Comparison of ENCODE assay signal across 18 mouse cellular contexts in genomic region chr2:103615028-103615427, GRCm38 (mm10).
"Had no signal": no experiment of that assay in that cellular context is flagged by ENCODE, and none has a peak within 500 bp of the region (broad histone marks: within the 10 kb centered on the region; RNA-seq: fewer than 3 reads in every experiment).

No protein-coding gene starts in this region.

- H3K4me2 ChIP-seq: limb, embryonic 13.5 days; liver, embryonic 11.5 days; liver, embryonic 15.5 days; midbrain, embryonic 11.5 days; midbrain, embryonic 15.5 days; neural tube, embryonic 13.5 days had no signal

- H3K9me3 ChIP-seq: limb, embryonic 13.5 days; liver, embryonic 15.5 days; megakaryocyte, embryonic 14.5 days; midbrain, embryonic 15.5 days; neural tube, embryonic 13.5 days had no signal

- H3K4me1 ChIP-seq: liver, embryonic 15.5 days; megakaryocyte, embryonic 14.5 days had no signal

- DNase-seq: kidney, adult 2 months; kidney, postnatal 25 days; lung, adult 2 months; lung, postnatal 36 days; right cerebral cortex, postnatal 14 days; thymus, adult 18-20 months; thymus, postnatal 36 days had no signal

- ATAC-seq: intestine, embryonic 16.5 days; lung, postnatal 0 days; midbrain, embryonic 15.5 days had no signal

- H3K9ac ChIP-seq: limb, embryonic 13.5 days; liver, embryonic 15.5 days; midbrain, embryonic 15.5 days; neural tube, embryonic 13.5 days had no signal

- H3K27ac ChIP-seq: left cerebral cortex, adult 2 months; limb, embryonic 13.5 days; liver, embryonic 15.5 days; midbrain, embryonic 15.5 days; neural tube, embryonic 13.5 days; stomach, postnatal 0 days had no signal

- H3K27me3 ChIP-seq: limb, embryonic 13.5 days; liver, embryonic 15.5 days; midbrain, embryonic 15.5 days; neural tube, embryonic 13.5 days had no signal

- H3K36me3 ChIP-seq: limb, embryonic 13.5 days; liver, embryonic 15.5 days; midbrain, embryonic 15.5 days; neural tube, embryonic 13.5 days had no signal

- H3K4me3 ChIP-seq: left cerebral cortex, adult 2 months; limb, embryonic 13.5 days; liver, embryonic 15.5 days; megakaryocyte, embryonic 14.5 days; midbrain, embryonic 15.5 days; neural tube, embryonic 13.5 days had no signal
